Mouse (Mus musculus): ENCODE measurements at regions not wholly inside any gene's neighbourhood (a gene's known extent, or its start where the extent isn't known, plus 50 kb on each side); places are given as distances from the start of the nearest gene placed in this dataset.

- no peak overlapping the region for H3K4me3 ChIP-seq
- no peak overlapping the region for H3K9ac ChIP-seq
- H3K9me3 ChIP-seq: no peaks in the 10 kb centered on the region
- H3K27me3 ChIP-seq: no peaks in the 10 kb centered on the region
- H3K27ac ChIP-seq: peak overlapping the region; percentile 67
- ATAC-seq (ENCODE audit: low FRiP score): peak; percentile 30; the same call in 1 of the 2 replicates
- H3K4me1 ChIP-seq (replicated peaks): peaks cover 46% of the 10 kb centered on the region
- H3K4me2 ChIP-seq: no peak overlapping the region
- 33% methylated on average over 10 of the region's 10 CpGs for WGBS
- H3K36me3 ChIP-seq: no peaks in the 10 kb centered on the region
Measured at GRCm38 (mm10) chr6:50814936-50815500, 160.8 kb upstream of the Npvf start.

DNA sequence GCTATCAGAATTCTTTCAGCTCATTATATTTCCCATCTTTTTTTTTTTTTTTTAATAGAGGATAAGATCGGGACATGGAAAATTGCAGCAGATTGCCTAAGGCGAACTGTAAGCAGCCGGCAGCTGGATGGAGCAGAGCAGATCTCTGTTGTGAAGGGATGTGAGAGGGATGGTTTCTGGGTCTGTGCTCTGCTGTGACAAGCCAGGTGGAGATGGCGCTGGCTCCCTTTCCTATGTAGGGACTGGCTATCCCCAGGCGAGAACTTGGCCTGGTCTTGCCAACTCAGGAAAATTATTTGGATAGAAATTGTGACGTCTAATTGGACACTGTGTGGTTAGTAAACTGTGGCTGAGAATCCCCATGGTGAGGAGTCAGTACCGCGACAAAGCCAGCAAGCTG is 161.3 kb upstream of the Npvf start:
- 49% methylated on average over 8 of the region's 8 CpGs for WGBS
- peak; percentile 77; the same call in 1 of the 2 replicates for ATAC-seq (ENCODE audit: low FRiP score)

GRCm38 (mm10) chr6:50817430-50817829 is 163.2 kb upstream of the Npvf start:
- Histone ChIP-seq H3K36me3 (no peaks in the 10 kb centered on the region), H3K9me3 (no peaks in the 10 kb centered on the region), H3K4me2 (no peak overlapping the region), H3K4me3 (no peak overlapping the region), H3K27ac (no peak overlapping the region), H3K9ac (no peak overlapping the region), H3K27me3 (no peaks in the 10 kb centered on the region), H3K4me1 (replicated peaks) (peaks cover 62% of the 10 kb centered on the region)
- 70% methylated on average over 10 of the region's 10 CpGs for WGBS
- no peak for ATAC-seq (ENCODE audit: low FRiP score)

More for the DNA sequence above, 161.3 kb upstream of the Npvf start:
- no peaks in the 10 kb centered on the region for H3K9me3 ChIP-seq
- no peak overlapping the region for H3K4me2 ChIP-seq
- no peak overlapping the region for H3K9ac ChIP-seq
- no peak overlapping the region for H3K4me3 ChIP-seq
- no peaks in the 10 kb centered on the region for H3K36me3 ChIP-seq
- H3K27ac ChIP-seq: peak overlapping the region; percentile 67
- H3K27me3 ChIP-seq: no peaks in the 10 kb centered on the region
- H3K4me1 ChIP-seq (replicated peaks): peaks cover 50% of the 10 kb centered on the region

DNA sequence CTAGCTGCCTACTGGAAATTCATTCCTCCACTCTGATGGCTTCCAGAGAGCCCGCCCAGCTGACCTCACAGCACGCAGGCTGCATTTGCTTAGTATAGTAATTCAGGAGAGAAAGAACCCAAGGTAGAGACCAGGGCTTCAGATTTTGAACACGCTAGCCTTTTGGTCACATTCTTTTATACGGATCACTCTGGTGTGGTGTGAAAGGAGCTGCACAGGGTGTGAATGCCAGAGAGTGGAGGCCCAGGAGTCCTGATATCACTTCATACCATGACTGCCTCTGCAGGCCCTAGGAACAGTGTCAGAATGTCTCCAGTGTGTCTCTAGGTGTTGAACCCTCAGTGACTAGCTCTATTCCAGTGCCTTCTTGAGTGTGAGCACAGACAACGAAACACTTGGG is 164.2 kb upstream of the Npvf start:
- Histone ChIP-seq H3K4me1 (replicated peaks) (peaks cover 64% of the 10 kb centered on the region), H3K4me2 (no peak overlapping the region), H3K9ac (no peak overlapping the region), H3K4me3 (no peak overlapping the region), H3K27me3 (no peaks in the 10 kb centered on the region), H3K27ac (no peak overlapping the region), H3K9me3 (no peaks in the 10 kb centered on the region), H3K36me3 (no peaks in the 10 kb centered on the region)
- no peak for ATAC-seq (ENCODE audit: low FRiP score)
- WGBS: 96% methylated on average over 5 of the region's 5 CpGs

DNA sequence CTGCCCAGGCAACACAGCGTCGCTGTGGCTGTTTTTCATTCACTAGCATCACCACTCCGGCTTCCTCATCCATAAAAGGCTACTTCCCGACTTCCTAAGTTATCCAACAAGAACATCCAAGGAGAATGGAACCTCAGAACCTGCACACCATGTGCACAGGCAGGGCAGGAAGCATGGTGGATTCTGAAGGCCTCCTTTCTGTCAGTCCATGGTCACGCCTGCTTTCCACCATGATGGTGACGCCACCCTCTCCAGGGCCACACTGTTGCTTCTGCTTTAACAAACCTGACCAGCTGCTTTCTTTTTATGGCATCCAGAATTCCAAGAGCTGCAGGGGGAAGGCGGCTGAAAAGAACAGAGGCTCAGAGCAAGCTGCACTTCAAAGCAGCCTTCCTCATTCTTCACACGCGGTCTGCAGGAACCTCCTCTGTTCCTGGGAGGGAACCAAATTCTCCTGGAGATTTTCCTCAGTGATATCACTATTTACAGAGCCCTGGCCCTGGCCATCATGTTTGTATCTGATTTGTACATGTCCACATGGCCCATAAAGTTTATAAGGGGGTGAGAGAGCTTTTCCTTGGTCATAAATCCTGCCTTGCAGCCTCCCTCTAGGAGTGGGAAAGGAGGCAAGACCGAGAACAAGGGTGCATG is 164.8 kb upstream of the Npvf start:
- Histone ChIP-seq H3K27me3 (no peaks in the 10 kb centered on the region), H3K9me3 (no peaks in the 10 kb centered on the region), H3K4me3 (no peak overlapping the region), H3K36me3 (no peaks in the 10 kb centered on the region), H3K4me1 (replicated peaks) (peaks cover 68% of the 10 kb centered on the region), H3K27ac (no peak overlapping the region; the same call in 1 of the 2 replicates), H3K9ac (no peak overlapping the region), H3K4me2 (no peak overlapping the region)
- WGBS: 59% methylated on average over 10 of the region's 10 CpGs
- ATAC-seq (ENCODE audit: low FRiP score): no peak

DNA sequence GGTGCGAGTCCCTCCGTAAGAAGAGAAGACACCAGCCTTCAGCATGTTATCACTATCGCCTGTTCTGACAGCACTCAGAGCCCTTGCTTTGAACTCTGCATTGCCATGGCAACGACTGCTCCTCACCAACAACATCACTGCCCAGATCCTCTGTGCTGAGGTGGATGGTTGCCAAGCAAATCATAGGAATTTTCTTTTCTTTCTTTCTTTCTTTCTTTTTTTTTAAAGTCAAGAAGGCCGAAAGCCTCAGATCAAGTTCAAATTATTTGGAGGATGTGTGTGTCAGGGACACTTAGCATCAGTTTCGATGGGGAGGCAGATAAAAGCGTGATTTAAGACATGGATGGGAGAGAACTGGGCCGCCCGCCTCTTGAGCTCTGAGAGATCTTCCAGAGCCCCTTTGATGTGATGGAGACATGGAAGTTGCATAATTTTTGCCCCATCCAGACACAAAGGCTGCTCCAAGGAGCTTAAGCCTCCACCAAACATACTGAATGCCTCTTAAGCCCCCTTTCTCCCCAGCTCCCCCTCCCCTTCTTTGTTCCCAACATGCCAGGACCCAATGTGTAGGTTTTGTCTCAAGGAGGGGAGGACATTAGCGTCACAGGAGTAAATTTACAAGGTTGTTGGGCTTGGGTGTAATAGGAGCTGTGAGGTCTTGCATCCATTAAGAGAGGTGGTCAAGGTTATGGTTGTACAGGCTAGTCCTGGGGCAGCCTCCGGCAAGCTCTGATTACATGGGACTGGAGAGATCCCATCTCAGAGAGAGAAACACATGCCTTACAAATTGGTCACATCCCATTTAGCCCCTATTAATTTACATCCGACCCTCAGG is 167.4 kb upstream of the Npvf start:
- H3K9me3 ChIP-seq: no peaks in the 10 kb centered on the region
- H3K36me3 ChIP-seq: no peaks in the 10 kb centered on the region
- 30% methylated on average over 12 of the region's 12 CpGs for WGBS
- no peak overlapping the region for H3K4me3 ChIP-seq
- H3K9ac ChIP-seq: no peak overlapping the region
- H3K27me3 ChIP-seq: no peaks in the 10 kb centered on the region
- peaks cover 60% of the 10 kb centered on the region for H3K4me1 ChIP-seq (replicated peaks)
- H3K4me2 ChIP-seq: 0 out of 2 replicates have a peak overlapping the region, but pooled peaks have one; percentile 8
- H3K27ac ChIP-seq: peak overlapping the region; percentile 90
- ATAC-seq (ENCODE audit: low FRiP score): peak; percentile 40

DNA sequence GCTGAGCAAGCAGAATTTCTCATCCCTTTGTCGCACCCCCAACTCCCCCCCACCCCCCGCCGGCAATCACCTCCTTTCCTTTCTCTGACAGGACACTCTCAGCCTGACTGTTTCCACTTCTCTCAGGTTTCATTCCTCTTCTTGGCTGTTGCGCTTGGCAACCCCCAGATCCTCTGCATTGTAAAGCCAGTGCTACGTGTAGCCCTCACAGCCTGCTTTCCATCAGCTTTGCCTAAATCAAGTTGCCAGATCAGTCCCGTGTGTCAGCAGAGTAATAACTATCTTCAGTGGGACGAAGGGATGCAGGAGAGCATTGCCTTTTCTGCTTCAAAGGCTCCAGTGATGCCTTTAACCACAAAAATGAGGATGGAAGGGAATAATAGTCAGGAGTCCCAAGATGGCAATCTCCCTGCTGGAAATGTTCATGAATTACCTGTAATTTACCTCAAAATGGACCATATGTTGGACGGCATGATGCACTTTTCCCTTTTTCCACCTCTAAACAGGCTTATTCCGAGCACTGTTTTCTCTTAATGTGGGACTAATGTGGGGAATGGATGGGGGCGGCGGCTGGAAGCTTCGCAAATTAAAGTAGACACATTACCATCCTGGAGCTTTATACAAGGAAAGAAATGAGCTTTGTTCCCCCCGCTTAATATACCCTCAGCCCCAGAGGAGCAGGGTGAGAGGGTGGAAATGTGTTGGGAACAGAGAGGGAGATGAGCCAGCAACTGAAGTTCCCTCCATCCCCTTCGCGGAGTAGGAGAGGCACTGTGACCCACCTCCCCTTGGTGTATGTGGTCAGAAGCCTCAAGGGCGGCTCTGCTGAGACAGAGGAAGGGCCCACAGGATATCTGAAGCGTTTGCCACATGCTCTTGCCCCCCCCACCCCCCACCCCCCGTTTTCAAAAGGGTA is 168.3 kb upstream of the Npvf start:
- Histone ChIP-seq H3K4me1 (replicated peaks) (peaks cover 58% of the 10 kb centered on the region), H3K4me3 (no peak overlapping the region), H3K27ac (peak overlapping the region; percentile 90), H3K9ac (no peak overlapping the region), H3K27me3 (no peaks in the 10 kb centered on the region), H3K36me3 (no peaks in the 10 kb centered on the region), H3K4me2 (peak overlapping the region; percentile 8; the same call in 1 of the 2 replicates), H3K9me3 (no peaks in the 10 kb centered on the region)
- peak; percentile 52 for ATAC-seq (ENCODE audit: low FRiP score)
- WGBS: 25% methylated on average over 18 of the region's 18 CpGs

DNA sequence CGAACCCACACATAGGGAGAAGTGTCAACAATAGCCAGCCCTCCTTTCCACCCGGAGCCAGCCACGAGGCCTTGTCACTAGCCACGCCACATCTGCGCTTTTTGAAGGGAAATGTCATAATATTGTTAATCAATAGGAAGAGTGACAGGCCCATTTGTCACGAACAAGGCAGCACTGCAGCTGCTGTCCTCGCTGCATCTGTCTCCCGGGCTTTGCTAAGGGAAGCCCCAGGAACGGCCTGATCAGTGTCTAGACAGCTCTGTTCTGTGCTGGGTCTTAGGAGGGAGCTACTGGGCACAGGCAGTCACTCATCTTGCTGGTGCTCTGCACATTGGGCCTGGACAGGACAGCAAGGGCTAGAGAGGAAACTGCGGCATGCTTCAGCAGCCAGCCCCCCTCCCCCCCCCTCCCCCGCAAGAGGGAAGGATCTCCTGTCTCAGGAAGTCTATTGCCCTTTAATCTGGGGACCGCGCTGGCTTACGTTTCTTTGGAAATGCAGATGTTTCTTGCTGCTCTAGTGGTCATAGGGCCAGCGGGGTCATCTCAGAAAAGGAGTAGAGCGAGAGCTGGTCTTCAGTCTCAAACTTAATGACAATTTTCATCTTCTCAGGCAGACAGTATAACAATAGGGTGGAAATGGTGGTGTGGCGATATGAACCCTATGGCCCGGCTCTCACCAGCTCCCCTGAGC is 169.1 kb upstream of the Npvf start:
- 0 out of 2 replicates have a peak overlapping the region, but pooled peaks have one; percentile 4 for H3K4me2 ChIP-seq
- H3K9me3 ChIP-seq: peaks cover 5% of the 10 kb centered on the region; the same call in 1 of the 2 replicates
- peak; percentile 79 for ATAC-seq (ENCODE audit: low FRiP score)
- H3K27ac ChIP-seq: peak overlapping the region; percentile 90
- 4% methylated on average over 18 of the region's 18 CpGs for WGBS
- H3K4me1 ChIP-seq (replicated peaks): peaks cover 58% of the 10 kb centered on the region
- H3K27me3 ChIP-seq: no peaks in the 10 kb centered on the region
- no peaks in the 10 kb centered on the region for H3K36me3 ChIP-seq
- H3K9ac ChIP-seq: peak overlapping the region; percentile 51; the same call in 1 of the 2 replicates
- H3K4me3 ChIP-seq: no peak overlapping the region

- H3K27me3 ChIP-seq: no peaks in the 10 kb centered on the region
- H3K4me1 ChIP-seq (replicated peaks): peaks cover 52% of the 10 kb centered on the region
- H3K4me3 ChIP-seq: no peak overlapping the region
- peak overlapping the region; percentile 40; the same call in 1 of the 2 replicates for H3K27ac ChIP-seq
- peaks cover 5% of the 10 kb centered on the region; the same call in 1 of the 2 replicates for H3K9me3 ChIP-seq
- H3K4me2 ChIP-seq: no peak overlapping the region
- ATAC-seq (ENCODE audit: low FRiP score): no peak
- WGBS: 63% methylated on average over 4 of the region's 4 CpGs
- H3K9ac ChIP-seq: no peak overlapping the region
- no peaks in the 10 kb centered on the region for H3K36me3 ChIP-seq
Measured at GRCm38 (mm10) chr6:50824466-50824865, 170.2 kb upstream of the Npvf start.

DNA sequence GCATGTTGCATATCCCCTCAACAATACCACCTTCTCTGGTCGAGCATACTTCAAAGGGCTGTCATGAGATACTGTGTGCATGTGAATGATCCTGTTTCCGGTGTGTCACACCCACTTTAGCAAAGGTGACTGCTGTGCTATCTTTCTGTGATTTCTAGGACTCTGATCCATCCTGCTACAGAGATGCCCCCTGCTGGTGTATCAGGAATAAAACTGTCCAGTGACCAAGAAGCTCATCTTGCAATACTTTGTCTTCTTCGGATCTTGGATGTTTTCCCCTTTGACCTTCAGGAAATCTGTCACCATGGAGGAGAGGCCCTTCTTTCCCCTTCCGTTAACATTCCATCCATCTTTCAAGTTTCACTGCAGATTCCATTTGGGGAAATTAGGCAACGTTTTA is 177.5 kb upstream of the Npvf start:
- WGBS: 66% methylated on average over 5 of the region's 5 CpGs
- H3K27ac ChIP-seq: no peak overlapping the region
- H3K36me3 ChIP-seq: no peaks in the 10 kb centered on the region

DNA sequence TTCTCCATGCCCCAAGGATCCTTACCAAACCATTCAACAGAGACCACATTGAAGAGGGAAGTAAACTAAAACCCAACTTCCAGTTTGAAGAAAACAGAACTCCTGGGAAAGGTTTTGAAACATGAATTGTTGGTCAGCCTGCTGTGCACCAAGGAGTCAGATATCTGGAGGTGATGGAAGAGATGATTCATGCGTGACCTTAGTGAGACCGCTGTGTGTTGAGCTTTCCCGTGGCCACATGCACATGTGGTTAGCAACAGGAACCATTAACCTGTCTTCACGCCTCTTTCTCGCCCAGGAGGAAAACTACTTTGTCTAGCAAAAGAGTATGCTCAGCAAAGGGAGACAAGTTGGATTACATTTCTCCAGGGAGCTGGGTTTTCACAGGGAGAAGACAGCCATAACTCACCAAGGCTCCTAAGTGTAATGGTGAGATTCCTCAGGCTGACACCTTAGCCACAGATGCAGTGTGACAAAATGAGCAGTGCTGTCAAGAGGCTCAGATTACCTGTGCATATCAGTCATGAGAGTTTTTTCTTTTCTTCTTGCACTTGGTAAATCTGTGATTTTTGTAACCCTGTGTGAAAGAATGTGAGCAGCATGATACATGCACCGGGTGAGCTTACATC is 181.9 kb upstream of the Npvf start:
- no peak for ATAC-seq (ENCODE audit: low FRiP score)
- Histone ChIP-seq H3K9me3 (no peaks in the 10 kb centered on the region), H3K27me3 (no peaks in the 10 kb centered on the region), H3K27ac (no peak overlapping the region), H3K4me2 (no peak overlapping the region), H3K9ac (no peak overlapping the region), H3K4me1 (replicated peaks) (no peaks in the 10 kb centered on the region), H3K36me3 (no peaks in the 10 kb centered on the region), H3K4me3 (no peak overlapping the region)
- 84% methylated on average over 6 of the region's 6 CpGs for WGBS

More for the DNA sequence above, 177.5 kb upstream of the Npvf start:
- no peak for ATAC-seq (ENCODE audit: low FRiP score)
- no peak overlapping the region for H3K9ac ChIP-seq
- peaks cover 5% of the 10 kb centered on the region; the same call in 1 of the 2 replicates for H3K9me3 ChIP-seq
- H3K27me3 ChIP-seq: no peaks in the 10 kb centered on the region
- H3K4me1 ChIP-seq (replicated peaks): no peaks in the 10 kb centered on the region
- H3K4me3 ChIP-seq: no peak overlapping the region
- H3K4me2 ChIP-seq: no peak overlapping the region

Measured in hindbrain, embryonic 13.5 days (tissue).